Mouse (Mus musculus) lung, adult 2 months (tissue): Measurements from ENCODE around the gene 1700069L16Rik. TPM values are rescaled to one million over a fixed set of nuclear protein-coding genes. Genes with fewer than 3 reads are reported as not detected.
A peak's percentile ranks its signal among the peaks of the same experiment; 100 is the strongest.

ENCODE experiments used
- DNase-seq: peaks from one replicate; pipeline ENCODE4 v3.0.0; 2022
- H3K4me1 ChIP-seq: fragments of 200-500 bp; 2 replicates; pipeline ENCODE4 v1.6.1; 2011; ENCODE audit warnings: low read length; ENCODE audit not compliant: control insufficient read depth, insufficient read depth
- H3K4me3 ChIP-seq: fragments of 200-500 bp; replicated peaks from 2 replicates; pipeline ENCODE3; 2011; ENCODE audit warnings: low read depth, mild to moderate bottlenecking, control low read depth, low read length; ENCODE audit errors: extremely low read depth
- CTCF ChIP-seq: fragments of 200-500 bp; IDR thresholded peaks from 2 replicates; pipeline ENCODE4 v1.5.1; 2011; ENCODE audit warnings: mild to moderate bottlenecking, low read length, control low read depth; ENCODE audit not compliant: insufficient read depth
- POLR2A ChIP-seq: fragments of 200-500 bp; IDR thresholded peaks from 2 replicates; pipeline ENCODE4 v1.6.1; 2011; ENCODE audit warnings: low read depth, mild to moderate bottlenecking, control low read depth, low read length, borderline replicate concordance; ENCODE audit errors: extremely low read depth
- WGBS: fragments of 180-500 bp; shearing (Covaris S2); methylation state at CpG from one replicate; pipeline ENCODE4 v1.1.7; 2018; 5-methylcytosine and 5-hydroxymethylcytosine counted together
- polyA plus RNA-seq: library from polyadenylated mRNA; depleted of rRNA; stranded (reverse); fragments of >200 nt; gene quantifications from 2 replicates; pipeline ENCODE4 v1.2.3, GENCODE M21; 2012; rRNA removed

Gene 1700069L16Rik
- polyA plus RNA-seq, 1 experiment, result not detected

- no peak for TF ChIP-seq CTCF
- no peak for TF ChIP-seq POLR2A
- Histone ChIP-seq H3K4me1 (no peaks in the 10 kb centered on the region), H3K4me3 (no peak overlapping the region)
- DNase-seq, result no peak
- 72% methylated on average over 11 of the region's 11 CpGs for WGBS
These were observed 70.4 kb downstream of the 1700069L16Rik start for GRCm38 (mm10) chr5:113654206-113654605.

- DNase-seq, result no peak
- TF ChIP-seq CTCF (no peak), POLR2A (no peak)
- no peaks in the 10 kb centered on the region for H3K4me1 ChIP-seq
- H3K4me3 ChIP-seq, result no peak overlapping the region
- WGBS, result 16% methylated on average over 5 of the region's 5 CpGs
These were observed 72.4 kb downstream of the 1700069L16Rik start for GRCm38 (mm10) chr5:113652215-113652614.

- no peak for DNase-seq
- 8% methylated on average over 30 of the region's 30 CpGs for WGBS
- Histone ChIP-seq H3K4me3 (peak within 1 kb of the TSS; percentile 66), H3K4me1 (no peaks in the 10 kb centered on the region)
- TF ChIP-seq CTCF (no peak), POLR2A (peak; percentile 45; the same call in 1 of the 2 replicates)
These were observed 74.3 kb downstream of the 1700069L16Rik start, which contains the start of gene Cmklr1 for GRCm38 (mm10) chr5:113650035-113650865. Gene Cmklr1 (minus strand): TSS chr5:113650426.

GRCm38 (mm10) chr5:113648647-113649211, 75.8 kb downstream of the 1700069L16Rik start:
- WGBS, result 67% methylated on average over 5 of the region's 5 CpGs
- Histone ChIP-seq H3K4me1 (no peaks in the 10 kb centered on the region), H3K4me3 (peak overlapping the region; percentile 66)
- TF ChIP-seq CTCF (no peak), POLR2A (no peak)
- no peak for DNase-seq

- TF ChIP-seq CTCF (no peak), POLR2A (no peak)
- WGBS, result 59% methylated on average over 8 of the region's 8 CpGs
- no peak for DNase-seq
- H3K4me1 ChIP-seq, result no peaks in the 10 kb centered on the region
- peak overlapping the region; percentile 21 for H3K4me3 ChIP-seq
These were observed 77.4 kb downstream of the 1700069L16Rik start for GRCm38 (mm10) chr5:113647141-113647540.

- no peak overlapping the region for H3K4me3 ChIP-seq
- no peak for DNase-seq
- peaks cover 3% of the 10 kb centered on the region; the same call in 1 of the 2 replicates for H3K4me1 ChIP-seq
- WGBS, result 68% methylated on average over 4 of the region's 4 CpGs
- TF ChIP-seq CTCF (no peak), POLR2A (no peak)
These were observed 80.1 kb downstream of the 1700069L16Rik start for GRCm38 (mm10) chr5:113644520-113644919.

GRCm38 (mm10) chr5:113643107-113643848, 81.3 kb downstream of the 1700069L16Rik start:
- peaks cover 3% of the 10 kb centered on the region; the same call in 1 of the 2 replicates for H3K4me1 ChIP-seq
- TF ChIP-seq POLR2A (no peak), CTCF (no peak)
- WGBS, result 41% methylated on average over 18 of the region's 18 CpGs

More at GRCm38 (mm10) chr5:113643107-113643848, 81.3 kb downstream of the 1700069L16Rik start:
- H3K4me3 ChIP-seq, result no peak overlapping the region
- DNase-seq, result no peak

Other genes with a start within 250 kb of the 1700069L16Rik start
- 3.9 and 4.9 TPM in 2 replicates for gene Wscd2, start 234.4 kb downstream of the 1700069L16Rik start, polyA plus RNA-seq
- gene Cmklr1, start 74.3 kb downstream of the 1700069L16Rik start, polyA plus RNA-seq, result 271 and 341 TPM in 2 replicates
- gene Ficd, start 11.0 kb upstream of the 1700069L16Rik start, polyA plus RNA-seq, result 10.6 and 10.7 TPM in 2 replicates
- gene Sart3, start 47.7 kb upstream of the 1700069L16Rik start, polyA plus RNA-seq, result 20.2 and 24.2 TPM in 2 replicates
- 115 and 118 TPM in 2 replicates for gene Iscu, start 48.0 kb upstream of the 1700069L16Rik start, polyA plus RNA-seq
- 59.9 and 72.5 TPM in 2 replicates for gene Tmem119, start 75.7 kb upstream of the 1700069L16Rik start, polyA plus RNA-seq
- 96.6 and 100 TPM in 2 replicates for gene Selplg, start 107.9 kb upstream of the 1700069L16Rik start, polyA plus RNA-seq
- gene Coro1c, start 184.0 kb upstream of the 1700069L16Rik start, polyA plus RNA-seq, result 86.7 and 104 TPM in 2 replicates